27 mouse cellular contexts compared by ENCODE assay signal in the genomic region with DNA sequence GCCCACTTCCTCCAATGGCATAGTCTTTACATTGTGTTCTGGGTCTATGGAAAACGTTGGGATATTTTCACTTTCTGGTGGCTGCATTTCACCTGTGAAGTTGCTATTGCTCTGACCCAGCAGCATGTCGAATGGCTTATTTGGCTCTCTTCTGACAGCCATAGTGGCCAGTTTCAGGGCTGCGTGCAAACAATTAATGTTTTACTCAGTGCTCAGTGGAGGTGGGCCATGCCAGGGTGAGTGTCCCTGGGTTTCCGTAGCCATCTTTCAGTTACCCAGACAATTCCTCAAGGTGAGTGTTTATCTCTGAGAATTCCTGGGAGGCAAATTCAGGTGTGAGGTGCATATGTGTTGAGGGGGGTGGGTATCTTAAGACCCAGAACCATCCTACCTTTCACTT.
DNase-seq lines count a peak whose midpoint lies in the region; ATAC-seq and TF ChIP-seq lines count a peak whose summit lies in the region.
"Had no signal": no experiment of that assay in that cellular context is flagged by ENCODE, and none has a peak within 500 bp of the region (broad histone marks: within the 10 kb centered on the region; RNA-seq: fewer than 3 reads in every experiment).

No protein-coding gene starts in this region.

- H3K4me1 ChIP-seq in liver, embryonic 16.5 days (ENCODE audit: control insufficient read depth, low read depth, low read length) = no peaks in the 10 kb centered on the region; the same call in none of the 2 replicates
- no peaks in the 10 kb centered on the region for H3K4me1 ChIP-seq in liver, embryonic 12.5 days
- no peaks in the 10 kb centered on the region for H3K4me1 ChIP-seq in kidney, postnatal 0 days (replicated peaks; ENCODE audit: insufficient read depth, low read length)
- H3K4me1 ChIP-seq in hindbrain, embryonic 11.5 days (replicated peaks; ENCODE audit: control insufficient read depth, insufficient read depth, low read length) = no peaks in the 10 kb centered on the region
- H3K4me1 ChIP-seq: embryonic facial prominence, embryonic 12.5 days; hindbrain, embryonic 13.5 days; liver, embryonic 13.5 days; midbrain, embryonic 12.5 days; neural tube, embryonic 12.5 days; stomach, embryonic 15.5 days had no signal

- H3K27me3 ChIP-seq in liver, embryonic 16.5 days (ENCODE audit: control insufficient read depth, insufficient read depth, low read depth, low read length) = no peaks in the 10 kb centered on the region
- no peaks in the 10 kb centered on the region for H3K27me3 ChIP-seq in liver, embryonic 12.5 days (replicated peaks)
- H3K27me3 ChIP-seq in kidney, postnatal 0 days (ENCODE audit: insufficient read depth, low read length) = no peaks in the 10 kb centered on the region
- no peaks in the 10 kb centered on the region for H3K27me3 ChIP-seq in hindbrain, embryonic 11.5 days (ENCODE audit: control insufficient read depth, insufficient read depth, low read length)
- H3K27me3 ChIP-seq: embryonic facial prominence, embryonic 12.5 days; hindbrain, embryonic 13.5 days; liver, embryonic 13.5 days; midbrain, embryonic 12.5 days; neural tube, embryonic 12.5 days; stomach, embryonic 15.5 days had no signal

- no peak overlapping the region; the same call in 1 of the 2 replicates for H3K27ac ChIP-seq in liver, embryonic 16.5 days (ENCODE audit: low read length)
- no peak overlapping the region for H3K27ac ChIP-seq in liver, embryonic 12.5 days
- H3K27ac ChIP-seq in kidney, postnatal 0 days = no peak overlapping the region
- H3K27ac ChIP-seq in hindbrain, embryonic 11.5 days (ENCODE audit: low read depth, low read length) = no peak overlapping the region
- H3K27ac ChIP-seq: embryonic facial prominence, embryonic 12.5 days; hindbrain, embryonic 13.5 days; liver, embryonic 13.5 days; midbrain, embryonic 12.5 days; neural tube, embryonic 12.5 days; stomach, embryonic 15.5 days had no signal

- peak; percentile 39 for ATAC-seq in liver, embryonic 16.5 days (ENCODE audit: low read depth)
- no peak for ATAC-seq in liver, embryonic 12.5 days
- peak; percentile 52; the same call in 1 of the 2 replicates for ATAC-seq in kidney, postnatal 0 days (replicated peaks; ENCODE audit: low FRiP score, low read depth)
- ATAC-seq in hindbrain, embryonic 11.5 days (ENCODE audit: low FRiP score) = no peak
- ATAC-seq: CD4-positive, CD25-positive, alpha-beta regulatory T cell, adult 4 months; forebrain, embryonic 14.5 days had no signal

- no peak overlapping the region for H3K4me2 ChIP-seq in liver, embryonic 16.5 days (ENCODE audit: low read depth, low read length)
- H3K4me2 ChIP-seq in liver, embryonic 12.5 days = no peak overlapping the region
- H3K4me2 ChIP-seq in kidney, postnatal 0 days (ENCODE audit: low read length) = peak overlapping the region; percentile 7; the same call in 1 of the 2 replicates
- H3K4me2 ChIP-seq in hindbrain, embryonic 11.5 days (replicated peaks; ENCODE audit: low read depth, low read length) = no peak overlapping the region
- H3K4me2 ChIP-seq: embryonic facial prominence, embryonic 12.5 days; heart, embryonic 11.5 days; hindbrain, embryonic 13.5 days; liver, embryonic 13.5 days; lung, embryonic 14.5 days; midbrain, embryonic 12.5 days; neural tube, embryonic 12.5 days; stomach, embryonic 15.5 days had no signal

- DNase-seq in kidney, adult 8-10 months = peak; percentile 20 to 39
- no peak for DNase-seq in kidney, postnatal 0 days (ENCODE audit: low spot score)
- DNase-seq in kidney, postnatal 4 days = peak; percentile 14 to 38
- no peak for DNase-seq in retina, embryonic 14.5 days (ENCODE audit: low spot score)
- no peak for DNase-seq in hindbrain, embryonic 11.5 days (ENCODE audit: low spot score)
- DNase-seq: adrenal gland, postnatal 14 days; cerebellum, adult 11 months; cerebellum, adult 9-10 months; cerebellum, postnatal 36 days; embryo, embryonic 11 days; gastrocnemius, postnatal 25 days; heart, adult 18-20 months; heart, postnatal 36 days; liver, embryonic 13.5 days; lung, embryonic 14.5 days; thymus, postnatal 25 days had no signal

- H3K36me3 ChIP-seq in liver, embryonic 16.5 days (ENCODE audit: control insufficient read depth, insufficient read depth) = no peaks in the 10 kb centered on the region
- H3K36me3 ChIP-seq in liver, embryonic 12.5 days = no peaks in the 10 kb centered on the region
- H3K36me3 ChIP-seq in kidney, postnatal 0 days (ENCODE audit: insufficient read depth, low read length) = no peaks in the 10 kb centered on the region
- no peaks in the 10 kb centered on the region for H3K36me3 ChIP-seq in hindbrain, embryonic 11.5 days (ENCODE audit: control insufficient read depth, insufficient read depth, low read length)
- H3K36me3 ChIP-seq: embryonic facial prominence, embryonic 12.5 days; hindbrain, embryonic 13.5 days; liver, embryonic 13.5 days; midbrain, embryonic 12.5 days; neural tube, embryonic 12.5 days; stomach, embryonic 15.5 days had no signal

- H3K9ac ChIP-seq in liver, embryonic 16.5 days (ENCODE audit: low read depth, low read length) = no peak overlapping the region
- H3K9ac ChIP-seq in liver, embryonic 12.5 days = no peak overlapping the region
- H3K9ac ChIP-seq in kidney, postnatal 0 days (ENCODE audit: low read depth, low read length) = no peak overlapping the region
- no peak overlapping the region for H3K9ac ChIP-seq in hindbrain, embryonic 11.5 days (ENCODE audit: low read depth, low read length)
- H3K9ac ChIP-seq: embryonic facial prominence, embryonic 12.5 days; hindbrain, embryonic 13.5 days; liver, embryonic 13.5 days; lung, embryonic 14.5 days; midbrain, embryonic 12.5 days; neural tube, embryonic 12.5 days; stomach, embryonic 15.5 days had no signal

- H3K9me3 ChIP-seq in liver, embryonic 16.5 days (replicated peaks; ENCODE audit: control insufficient read depth, low read length) = no peaks in the 10 kb centered on the region
- no peaks in the 10 kb centered on the region for H3K9me3 ChIP-seq in liver, embryonic 12.5 days (replicated peaks)
- no peaks in the 10 kb centered on the region for H3K9me3 ChIP-seq in kidney, postnatal 0 days (replicated peaks; ENCODE audit: low read length)
- H3K9me3 ChIP-seq in hindbrain, embryonic 11.5 days (ENCODE audit: control insufficient read depth, low read length) = no peaks in the 10 kb centered on the region
- H3K9me3 ChIP-seq: embryonic facial prominence, embryonic 12.5 days; hindbrain, embryonic 13.5 days; liver, embryonic 13.5 days; midbrain, embryonic 12.5 days; neural tube, embryonic 12.5 days; stomach, embryonic 15.5 days had no signal

- no peak for TF ChIP-seq CTCF in kidney, postnatal 0 days (IDR thresholded peaks at IDR 0.05; ENCODE audit: low read depth)

- H3K4me3 ChIP-seq in liver, embryonic 16.5 days (ENCODE audit: low read depth, low read length) = peak overlapping the region; percentile 21; the same call in 1 of the 2 replicates
- no peak overlapping the region for H3K4me3 ChIP-seq in liver, embryonic 12.5 days
- H3K4me3 ChIP-seq in kidney, postnatal 0 days (replicated peaks; ENCODE audit: low read depth, low read length) = no peak overlapping the region
- H3K4me3 ChIP-seq in hindbrain, embryonic 11.5 days (ENCODE audit: low read depth, low read length) = no peak overlapping the region
- H3K4me3 ChIP-seq: embryonic facial prominence, embryonic 12.5 days; hindbrain, embryonic 13.5 days; liver, embryonic 13.5 days; midbrain, embryonic 12.5 days; myocyte; neural tube, embryonic 12.5 days; stomach, embryonic 15.5 days had no signal

- 58% methylated on average over 4 of the region's 4 CpGs for WGBS in liver, embryonic 16.5 days (ENCODE audit: insufficient replicate concordance)
- 72% methylated on average over 4 of the region's 4 CpGs for WGBS in liver, embryonic 12.5 days (ENCODE audit: insufficient replicate concordance)
- WGBS in kidney, postnatal 0 days = 69% methylated on average over 4 of the region's 4 CpGs
- 87% methylated on average over 4 of the region's 4 CpGs for WGBS in hindbrain, embryonic 11.5 days

Comparison
In these comparisons a context has a peak if more than half of its experiments do, and no peak if none do; other contexts are left out.
1. ATAC-seq: peak in liver, embryonic 16.5 days (single experiment) and kidney, postnatal 0 days (single experiment); none in liver, embryonic 12.5 days (single experiment) and hindbrain, embryonic 11.5 days (single experiment).
2. DNase-seq: peak in kidney, adult 8-10 months (2 of 2) and kidney, postnatal 4 days (2 of 2); none in kidney, postnatal 0 days (single experiment), retina, embryonic 14.5 days (single experiment) and hindbrain, embryonic 11.5 days (single experiment).